Mouse (Mus musculus) right cerebral cortex, postnatal 25 days (tissue): Measurements from ENCODE around the gene Fez1.
A peak's percentile ranks its signal among the peaks of the same experiment; 100 is the strongest.

Experiments used
- DNase-seq: peaks from one replicate; pipeline ENCODE4 v3.0.0; 2022

Gene Fez1

DNA sequence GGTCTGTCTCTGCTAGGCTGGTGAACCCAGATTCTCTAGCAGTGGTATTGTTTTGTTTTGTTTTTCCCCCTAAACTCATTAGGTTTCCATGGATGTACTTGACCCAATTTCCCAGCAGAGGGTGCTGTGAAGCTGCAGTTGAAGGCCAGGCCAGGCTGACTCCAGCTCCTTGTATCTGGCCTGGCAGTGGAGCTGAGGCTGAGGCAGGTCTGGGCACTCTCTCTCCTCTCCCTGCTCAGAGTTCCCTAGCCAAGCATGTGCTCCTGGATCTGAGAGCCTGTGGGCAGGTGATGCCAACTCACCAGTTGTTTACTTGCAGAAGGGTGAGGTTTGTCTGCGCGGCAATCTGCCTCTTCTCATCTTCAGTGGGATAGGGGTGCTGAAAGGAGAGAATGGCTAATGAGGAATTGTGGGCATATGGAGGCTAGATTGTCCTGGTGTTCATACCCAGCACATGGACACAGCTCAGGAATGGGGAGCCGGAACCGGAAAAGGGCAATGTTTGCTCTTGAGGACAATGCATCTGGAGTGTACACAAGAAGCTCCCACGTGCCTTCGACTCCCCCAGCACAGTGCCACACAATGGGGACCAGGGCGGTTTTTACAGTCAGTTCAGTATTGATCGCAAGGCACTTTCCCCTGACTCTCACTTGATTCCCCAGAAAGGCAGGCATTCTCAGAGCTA lies 73.5 kb downstream of the Fez1 start:
- peak; percentile 72 for DNase-seq

DNA sequence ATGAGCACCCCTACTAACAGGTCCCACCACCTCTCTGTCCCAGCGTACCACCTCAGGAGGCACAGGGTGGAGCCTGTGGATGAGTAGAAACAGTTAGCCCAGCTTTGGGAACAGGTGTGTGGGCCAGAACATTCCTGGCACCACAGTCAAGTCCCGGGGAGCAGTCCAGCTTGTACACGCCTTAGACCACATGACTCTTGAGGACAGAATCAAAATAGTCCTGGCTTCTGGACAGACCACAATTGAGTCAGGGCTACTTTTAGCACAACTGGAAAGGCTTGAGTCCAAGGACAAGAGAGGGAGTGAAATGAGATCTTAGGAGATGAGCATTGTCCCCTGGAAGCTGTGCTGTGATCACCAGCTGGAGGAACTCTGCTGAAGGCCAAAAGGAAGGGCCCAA lies 76.9 kb downstream of the Fez1 start:
- DNase-seq: no peak

GRCm38 (mm10) chr9:36900464-36900863 lies 78.8 kb downstream of the Fez1 start:
- no peak for DNase-seq

DNA sequence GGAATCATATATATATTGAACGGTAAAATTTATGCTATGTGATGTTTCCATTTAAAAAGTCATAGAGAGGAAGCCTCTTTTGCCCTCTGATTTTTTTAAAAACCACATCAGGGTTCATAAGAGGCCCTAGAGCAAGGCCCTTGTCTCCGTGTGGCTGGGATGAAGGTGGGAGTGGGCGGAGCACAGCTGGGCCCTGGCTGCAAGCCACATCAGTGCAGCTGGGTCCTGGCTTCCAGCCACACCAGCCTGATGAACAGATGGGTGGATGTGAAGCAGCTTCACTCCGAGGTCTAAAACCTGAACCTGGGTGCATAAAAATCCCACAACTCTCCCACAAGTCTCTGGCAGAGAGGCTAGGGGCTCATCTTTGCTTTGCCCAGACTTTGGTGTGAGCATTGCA lies 83.8 kb downstream of the Fez1 start:
- no peak for DNase-seq

DNA sequence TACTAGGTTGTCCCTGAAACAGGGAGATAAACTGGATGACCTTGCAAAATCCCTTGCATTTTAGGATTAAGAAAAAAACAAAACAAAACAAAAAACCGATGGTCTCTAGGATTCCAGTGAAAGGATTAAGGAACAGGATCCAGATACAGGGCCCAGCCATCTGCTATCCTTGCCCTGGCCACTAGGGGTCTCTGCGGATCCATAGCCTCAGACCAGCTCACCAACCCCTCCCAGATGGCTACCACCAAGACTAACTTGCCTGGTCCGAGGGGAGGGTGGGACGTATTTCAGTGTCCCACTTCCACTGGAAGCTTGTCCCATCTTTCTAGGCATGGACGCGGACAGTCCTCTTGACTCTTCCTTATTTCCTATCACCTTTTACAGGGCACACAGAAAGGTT lies 94.7 kb downstream of the Fez1 start:
- peak; percentile 86 for DNase-seq

DNA sequence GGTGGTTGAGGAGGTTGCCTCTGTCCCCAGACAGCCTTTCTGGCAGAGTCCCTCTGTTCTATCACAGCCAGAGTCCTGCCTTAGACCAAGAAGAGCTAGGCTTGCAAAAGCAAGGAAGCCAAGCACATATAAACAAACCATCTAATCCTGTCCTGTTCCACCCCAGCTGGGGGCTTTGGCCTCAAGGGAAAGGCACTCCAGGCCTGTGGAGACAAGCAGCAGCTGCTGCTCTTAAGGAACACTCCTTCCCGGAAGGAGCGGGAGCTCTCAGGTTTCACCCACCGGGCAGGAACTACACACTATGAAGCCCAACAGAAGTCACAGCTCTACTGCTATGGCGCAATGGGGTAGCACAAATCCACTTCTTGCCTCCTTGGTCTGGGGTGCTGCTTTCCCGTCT lies 95.3 kb downstream of the Fez1 start:
- DNase-seq: no peak

GRCm38 (mm10) chr9:36918582-36918981 lies 96.9 kb downstream of the Fez1 start:
- no peak for DNase-seq

DNA sequence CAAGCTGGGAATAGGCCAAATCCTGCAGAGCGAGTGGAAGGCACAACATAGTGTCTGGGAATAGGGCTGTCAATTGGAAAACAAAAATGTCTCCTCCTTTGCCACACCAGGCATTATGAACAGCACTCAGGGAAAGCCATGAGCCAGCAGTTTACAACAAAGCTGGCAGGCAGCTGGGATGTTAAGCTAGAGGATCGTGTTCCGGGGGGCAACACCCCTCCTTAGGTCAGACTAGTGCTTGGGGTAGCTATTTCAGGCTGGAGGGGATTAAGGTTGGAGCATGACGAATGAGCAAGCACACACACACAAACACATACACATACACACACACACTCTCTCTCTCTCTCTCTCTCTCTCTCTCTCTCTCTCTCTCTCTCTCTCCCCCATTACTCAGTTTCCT lies 97.8 kb downstream of the Fez1 start:
- no peak for DNase-seq

GRCm38 (mm10) chr9:36921718-36922415 lies 100.2 kb downstream of the Fez1 start:
- no peak for DNase-seq

DNA sequence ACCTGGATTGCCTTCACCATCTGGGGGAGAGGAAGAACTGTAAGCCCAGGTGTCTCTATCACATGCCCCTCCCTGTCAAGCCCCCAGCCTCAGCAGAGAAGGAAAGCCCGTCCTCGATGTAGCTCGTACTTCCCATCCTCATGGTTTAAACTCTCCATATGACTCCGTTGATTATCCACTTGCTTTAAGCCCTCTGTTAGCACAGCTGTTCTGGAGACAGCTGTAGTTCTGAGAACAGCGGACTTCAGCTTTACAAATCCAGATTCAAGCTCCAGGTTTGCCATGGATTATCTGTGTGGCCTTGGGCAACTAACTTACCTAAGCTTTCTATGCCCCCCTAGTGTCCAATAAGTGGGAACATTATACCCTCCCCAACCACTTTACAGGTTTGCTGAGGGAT lies 102.1 kb downstream of the Fez1 start:
- DNase-seq: no peak
